Mouse (Mus musculus) hindbrain, embryonic 15.5 days (tissue): ENCODE data around the gene Bid. TPM values are rescaled to one million over a fixed set of nuclear protein-coding genes. Genes with fewer than 3 reads are reported as not detected.
"Not testable (repeated sequence)": the region's sequence is repeated elsewhere in the genome, so short reads cannot be mapped to it uniquely, and the experiment has no call there.

Experiments
- ATAC-seq: fragments of 200-750 bp; cut with Nextera tagmentation; 2 replicates; pipeline ENCODE4 v1.8.0; 2017; ENCODE audit warnings: low read depth, moderate number of reproducible peaks, moderate TSS enrichment; ENCODE audit not compliant: low FRiP score
- H3K27ac ChIP-seq: fragments of 300-500 bp; sonication (generic); replicated peaks from 2 replicates; pipeline ENCODE4 v1.5.1; 2015; ENCODE audit warnings: mild to moderate bottlenecking, inconsistent platforms
- H3K27me3 ChIP-seq: fragments of 300-500 bp; sonication (generic); 2 replicates; pipeline ENCODE4 v1.6.1; 2015; ENCODE audit warnings: control low read depth, inconsistent platforms
- H3K36me3 ChIP-seq: fragments of 300-500 bp; sonication (generic); 2 replicates; pipeline ENCODE4 v1.6.1; 2015; ENCODE audit warnings: control low read depth, inconsistent platforms
- H3K4me1 ChIP-seq: fragments of 300-500 bp; sonication (generic); replicated peaks from 2 replicates; pipeline ENCODE4 v1.6.1; 2015; ENCODE audit warnings: control low read depth, inconsistent platforms
- H3K4me2 ChIP-seq: fragments of 300-500 bp; sonication (generic); 2 replicates; pipeline ENCODE4 v1.6.1; 2015; ENCODE audit warnings: moderate library complexity, mild to moderate bottlenecking, inconsistent platforms
- H3K4me3 ChIP-seq: fragments of 300-500 bp; sonication (generic); 2 replicates; pipeline ENCODE4 v1.5.1; 2015; ENCODE audit warnings: mild to moderate bottlenecking, inconsistent platforms
- H3K9ac ChIP-seq: fragments of 300-500 bp; sonication (generic); 2 replicates; pipeline ENCODE4 v1.6.1; 2015; ENCODE audit warnings: inconsistent platforms
- H3K9me3 ChIP-seq: fragments of 300-500 bp; sonication (generic); 2 replicates; pipeline ENCODE4 v1.6.1; 2016; ENCODE audit warnings: control low read depth, inconsistent platforms
- WGBS: fragments of 180-500 bp; shearing (Covaris S2); methylation state at CpG from one replicate; pipeline ENCODE4 v1.1.7; 2015; 5-methylcytosine and 5-hydroxymethylcytosine counted together
- polyA plus RNA-seq: library from polyadenylated mRNA; unstranded; fragments of >200 nt; fragmentation: Nextera tagmentation; extraction: Ambion mirVana; gene quantifications from 2 replicates; pipeline ENCODE4 v1.2.1, GENCODE M21; 2015

Gene Bid
- polyA plus RNA-seq, 1 experiment from 2014 or later = 39.1 TPM

- no peaks in the 10 kb centered on the region for H3K9me3 ChIP-seq
- peaks cover 37% of the 10 kb centered on the region for H3K36me3 ChIP-seq
- H3K4me1 ChIP-seq = no peaks in the 10 kb centered on the region
- WGBS = 87% methylated on average over 6 of the region's 6 CpGs
- ATAC-seq = no peak
- H3K4me3 ChIP-seq = no peak overlapping the region
- H3K4me2 ChIP-seq = no peak overlapping the region
- no peak overlapping the region for H3K9ac ChIP-seq
- H3K27me3 ChIP-seq = no peaks in the 10 kb centered on the region
- H3K27ac ChIP-seq = no peak overlapping the region
Observed at GRCm38 (mm10) chr6:120930450-120931306, 14.0 kb upstream of the Bid start.

DNA sequence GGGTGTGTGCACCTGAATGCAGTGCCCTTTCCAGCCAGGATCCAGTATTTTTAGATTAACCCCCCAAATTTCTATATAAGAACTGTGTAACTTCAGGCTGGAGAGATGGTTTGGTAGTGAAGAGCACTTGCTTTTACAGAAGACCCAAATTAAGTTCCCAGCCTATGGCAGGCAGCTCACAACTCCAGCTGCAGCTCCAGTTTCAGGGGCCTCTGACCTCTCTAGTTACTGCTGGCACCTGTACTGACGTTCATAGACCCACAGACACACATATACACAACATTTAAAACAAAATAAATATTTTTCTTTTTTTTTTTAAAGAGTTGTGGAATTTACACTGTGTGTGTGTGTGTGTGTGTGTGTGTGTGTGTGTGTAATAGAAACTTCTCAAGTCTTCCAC is 12.8 kb upstream of the Bid start:
- Histone ChIP-seq H3K36me3 (peaks cover 32% of the 10 kb centered on the region), H3K4me1 (no peaks in the 10 kb centered on the region), H3K4me2 (no peak overlapping the region), H3K27ac (no peak overlapping the region), H3K27me3 (no peaks in the 10 kb centered on the region), H3K9ac (no peak overlapping the region), H3K4me3 (no peak overlapping the region), H3K9me3 (no peaks in the 10 kb centered on the region)
- no peak for ATAC-seq
- whole genome bisulfite sequencing = 78% methylated on average over 1 of the region's 1 CpGs

DNA sequence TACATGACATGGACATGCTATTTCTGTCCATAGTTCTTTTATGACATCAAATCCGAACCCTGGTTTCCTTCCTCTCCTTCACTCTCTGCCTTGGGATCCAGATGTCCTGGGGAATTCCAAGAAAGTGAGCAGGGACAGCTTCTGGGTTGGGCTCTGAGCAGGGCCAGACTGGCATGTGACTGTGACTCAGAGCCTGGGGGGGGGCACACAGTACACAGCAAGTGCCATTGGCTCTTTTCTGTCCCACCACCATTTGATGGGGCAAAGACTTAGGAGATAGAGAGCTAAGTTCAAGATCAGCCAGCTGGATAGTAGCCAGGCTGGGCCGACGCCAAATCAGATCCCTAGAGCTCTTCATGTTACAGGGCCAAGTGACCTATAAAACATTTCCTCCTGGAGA is 11.1 kb upstream of the Bid start:
- Histone ChIP-seq H3K4me2 (no peak overlapping the region), H3K36me3 (peaks cover 16% of the 10 kb centered on the region; the same call in 1 of the 2 replicates), H3K9me3 (no peaks in the 10 kb centered on the region), H3K4me3 (no peak overlapping the region), H3K27me3 (no peaks in the 10 kb centered on the region), H3K4me1 (no peaks in the 10 kb centered on the region), H3K9ac (no peak overlapping the region), H3K27ac (no peak overlapping the region)
- 82% methylated on average over 3 of the region's 3 CpGs for WGBS
- no peak for ATAC-seq

- no peak for ATAC-seq
- Histone ChIP-seq H3K9ac (no peak overlapping the region), H3K27me3 (no peaks in the 10 kb centered on the region), H3K36me3 (peaks cover 7% of the 10 kb centered on the region; the same call in 1 of the 2 replicates), H3K27ac (no peak overlapping the region), H3K9me3 (no peaks in the 10 kb centered on the region), H3K4me1 (no peaks in the 10 kb centered on the region), H3K4me2 (no peak overlapping the region), H3K4me3 (no peak overlapping the region)
- 64% methylated on average over 2 of the region's 2 CpGs for WGBS
Observed at GRCm38 (mm10) chr6:120926880-120927279, 10.2 kb upstream of the Bid start.

- H3K4me2 ChIP-seq, H3K4me3 ChIP-seq, H3K4me1 ChIP-seq, H3K9me3 ChIP-seq, H3K27me3 ChIP-seq, H3K27ac ChIP-seq, H3K36me3 ChIP-seq, ATAC-seq, H3K9ac ChIP-seq: not testable (repeated sequence)
- 70% methylated on average over 2 of the region's 2 CpGs for WGBS
Observed at GRCm38 (mm10) chr6:120924791-120925321, 8.2 kb upstream of the Bid start.

- H3K9me3 ChIP-seq = no peaks in the 10 kb centered on the region
- no peak overlapping the region for H3K27ac ChIP-seq
- no peak overlapping the region for H3K4me2 ChIP-seq
- 71% methylated on average over 3 of the region's 3 CpGs for WGBS
- no peaks in the 10 kb centered on the region for H3K27me3 ChIP-seq
- no peak overlapping the region for H3K9ac ChIP-seq
- no peaks in the 10 kb centered on the region for H3K36me3 ChIP-seq
- H3K4me1 ChIP-seq = peaks cover 21% of the 10 kb centered on the region
- no peak overlapping the region for H3K4me3 ChIP-seq
- ATAC-seq = no peak
Observed at GRCm38 (mm10) chr6:120917975-120918374, 1.3 kb upstream of the Bid start.

- H3K36me3 ChIP-seq, ATAC-seq, H3K27me3 ChIP-seq, H3K9me3 ChIP-seq: not testable (repeated sequence)
- Histone ChIP-seq H3K4me2 (peak overlapping the region; percentile 85), H3K4me1 (peaks cover 21% of the 10 kb centered on the region), H3K4me3 (peak overlapping the region; percentile 71), H3K27ac (0 out of 2 replicates have a peak overlapping the region, but pooled peaks have one; percentile 2), H3K9ac (peak overlapping the region; percentile 56)
- WGBS = 25% methylated on average over 10 of the region's 14 CpGs
Observed at GRCm38 (mm10) chr6:120916972-120917881, 574 bp upstream of the Bid start.

DNA sequence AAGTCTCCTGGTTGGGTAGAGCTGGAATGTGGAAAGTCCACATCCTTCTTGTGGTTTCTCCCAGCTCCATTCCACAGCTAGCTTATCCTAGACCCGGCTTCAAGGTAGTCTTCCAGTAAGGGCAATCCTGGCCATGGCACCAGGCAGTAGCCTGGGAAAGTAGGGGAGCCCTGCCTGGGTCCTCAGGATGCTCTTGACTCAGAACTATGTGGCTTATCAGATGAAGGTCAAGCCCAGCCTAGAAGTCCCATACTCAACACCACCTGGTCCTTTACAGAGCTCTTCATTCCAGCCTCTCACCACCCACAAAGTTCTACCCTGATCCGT is 1.0 kb downstream of the Bid start:
- no peaks in the 10 kb centered on the region for H3K27me3 ChIP-seq
- H3K4me2 ChIP-seq = peak overlapping the region; percentile 85
- no peaks in the 10 kb centered on the region for H3K9me3 ChIP-seq
- WGBS = 41% methylated on average over 2 of the region's 2 CpGs
- H3K27ac ChIP-seq = no peak overlapping the region
- H3K4me1 ChIP-seq = peaks cover 21% of the 10 kb centered on the region
- H3K36me3 ChIP-seq = no peaks in the 10 kb centered on the region
- peak overlapping the region; percentile 71 for H3K4me3 ChIP-seq
- ATAC-seq = peak; percentile 1; the same call in 1 of the 2 replicates
- peak overlapping the region; percentile 56; the same call in 1 of the 2 replicates for H3K9ac ChIP-seq

GRCm38 (mm10) chr6:120914911-120915648 is 1.6 kb downstream of the Bid start:
- Histone ChIP-seq H3K27me3 (no peaks in the 10 kb centered on the region), H3K9ac (no peak overlapping the region), H3K4me1 (peaks cover 21% of the 10 kb centered on the region), H3K4me3 (peak overlapping the region; percentile 71; the same call in 1 of the 2 replicates), H3K9me3 (no peaks in the 10 kb centered on the region), H3K4me2 (peak overlapping the region; percentile 85), H3K27ac (no peak overlapping the region), H3K36me3 (no peaks in the 10 kb centered on the region)
- peak; percentile 24; the same call in 1 of the 2 replicates for ATAC-seq
- 42% methylated on average over 9 of the region's 9 CpGs for WGBS

DNA sequence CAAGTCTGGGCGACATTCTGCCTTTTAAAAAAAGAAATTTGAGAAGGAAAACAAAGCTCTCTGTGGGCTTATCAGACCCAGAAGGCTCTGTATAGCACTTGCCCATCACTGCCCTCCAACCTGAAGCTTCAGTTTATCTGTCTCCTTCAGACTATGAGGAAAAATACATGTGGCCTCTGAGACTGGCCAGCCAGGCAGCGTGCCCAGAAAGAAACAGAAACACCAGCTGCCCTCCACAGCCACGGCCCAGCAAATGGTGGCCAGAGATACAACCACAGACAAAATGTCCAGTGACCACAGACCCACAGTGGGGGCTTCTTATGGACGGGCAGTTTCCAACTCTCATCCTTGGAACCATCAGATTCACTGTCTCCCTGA is 2.1 kb downstream of the Bid start:
- 81% methylated on average over 4 of the region's 4 CpGs for WGBS
- Histone ChIP-seq H3K36me3 (no peaks in the 10 kb centered on the region), H3K4me2 (no peak overlapping the region), H3K4me1 (peaks cover 21% of the 10 kb centered on the region), H3K27ac (no peak overlapping the region), H3K27me3 (no peaks in the 10 kb centered on the region), H3K9ac (no peak overlapping the region), H3K4me3 (no peak overlapping the region), H3K9me3 (no peaks in the 10 kb centered on the region)
- no peak for ATAC-seq

DNA sequence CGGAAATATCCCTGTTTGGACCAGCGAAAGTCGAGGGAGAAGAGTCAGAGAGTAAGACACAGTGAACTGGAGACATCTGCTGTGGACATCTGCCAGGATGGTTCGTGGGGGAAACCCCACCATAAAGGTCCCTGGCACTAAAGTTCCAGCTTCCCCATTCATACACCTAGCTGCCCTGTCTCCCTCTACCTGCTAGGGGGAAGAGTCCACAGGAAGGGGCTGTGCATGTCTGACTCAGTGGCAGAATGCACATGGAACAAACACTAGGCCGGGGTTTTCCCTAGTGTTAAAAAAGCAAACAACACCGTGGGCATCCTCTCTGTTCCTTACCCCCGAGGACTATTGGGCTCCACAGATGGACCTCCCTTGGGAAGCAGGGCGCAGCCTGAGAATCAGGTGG is 2.9 kb downstream of the Bid start:
- H3K4me1 ChIP-seq = peaks cover 21% of the 10 kb centered on the region
- 86% methylated on average over 8 of the region's 8 CpGs for WGBS
- H3K9me3 ChIP-seq = no peaks in the 10 kb centered on the region
- no peaks in the 10 kb centered on the region for H3K27me3 ChIP-seq
- H3K36me3 ChIP-seq = no peaks in the 10 kb centered on the region
- H3K9ac ChIP-seq = no peak overlapping the region
- no peak overlapping the region for H3K27ac ChIP-seq
- H3K4me3 ChIP-seq = no peak overlapping the region
- no peak overlapping the region for H3K4me2 ChIP-seq
- ATAC-seq = no peak
